Mouse (Mus musculus): Measurements from ENCODE around the gene Bloc1s5. TPM values are rescaled to one million over a fixed set of nuclear protein-coding genes. Genes with fewer than 3 reads are reported as not detected.
A peak's percentile ranks its signal among the peaks of the same experiment; 100 is the strongest.

Bloc1s5 gene
- total and polyA plus RNA-seq, 2 experiments from 2014 or later, result 8.9 to 18.6 TPM

GRCm38 (mm10) chr13:38614298-38614697, 20.6 kb downstream of the Bloc1s5 start:
- WGBS, result 88% methylated on average over 5 of the region's 5 CpGs
- DNase-seq (ENCODE audit: low spot score) (no peak), ATAC-seq (ENCODE audit: low FRiP score) (no peak)
- no peak for TF ChIP-seq CTCF (IDR thresholded peaks at IDR 0.05)
- no peak overlapping the region for H3K4me2 ChIP-seq (ENCODE audit: low read depth, low read length, poor library complexity, severe bottlenecking)
- no peak overlapping the region for H3K4me3 ChIP-seq (ENCODE audit: low read depth, low read length)
- H3K9me3 ChIP-seq (ENCODE audit: low read length), result no peaks in the 10 kb centered on the region
- H3K36me3 ChIP-seq (ENCODE audit: insufficient read depth, low read length), result peaks cover 22% of the 10 kb centered on the region
- no peaks in the 10 kb centered on the region for H3K27me3 ChIP-seq (ENCODE audit: insufficient read depth, low read length)
- no peaks in the 10 kb centered on the region for H3K4me1 ChIP-seq (ENCODE audit: insufficient read depth, low read length)
- no peak overlapping the region for H3K27ac ChIP-seq (ENCODE audit: low read depth, low read length)
- no peak overlapping the region for H3K9ac ChIP-seq (replicated peaks; ENCODE audit: low read length, poor library complexity, severe bottlenecking)

- DNase-seq (ENCODE audit: low spot score), result no peak
- Histone ChIP-seq H3K4me3 (ENCODE audit: low read depth, low read length) (no peak overlapping the region), H3K9ac (replicated peaks; ENCODE audit: low read length, poor library complexity, severe bottlenecking) (no peak overlapping the region), H3K4me2 (ENCODE audit: low read depth, low read length, poor library complexity, severe bottlenecking) (no peak overlapping the region), H3K9me3 (ENCODE audit: low read length) (no peaks in the 10 kb centered on the region), H3K27me3 (ENCODE audit: insufficient read depth, low read length) (no peaks in the 10 kb centered on the region), H3K36me3 (ENCODE audit: insufficient read depth, low read length) (peaks cover 19% of the 10 kb centered on the region), H3K27ac (ENCODE audit: low read depth, low read length) (no peak overlapping the region), H3K4me1 (ENCODE audit: insufficient read depth, low read length) (no peaks in the 10 kb centered on the region)
- TF ChIP-seq CTCF (IDR thresholded peaks at IDR 0.05), result no peak
- ATAC-seq (ENCODE audit: low FRiP score), result no peak
- WGBS, result 88% methylated on average over 8 of the region's 8 CpGs
These were observed 21.3 kb downstream of the Bloc1s5 start for GRCm38 (mm10) chr13:38613583-38613982.

- no peak overlapping the region for H3K9ac ChIP-seq (replicated peaks; ENCODE audit: low read length, poor library complexity, severe bottlenecking)
- no peak for DNase-seq (ENCODE audit: low spot score)
- H3K4me2 ChIP-seq (ENCODE audit: low read depth, low read length, poor library complexity, severe bottlenecking), result no peak overlapping the region
- H3K9me3 ChIP-seq (ENCODE audit: low read length), result no peaks in the 10 kb centered on the region
- no peak overlapping the region for H3K4me3 ChIP-seq (ENCODE audit: low read depth, low read length)
- WGBS, result 95% methylated on average over 9 of the region's 9 CpGs
- no peaks in the 10 kb centered on the region for H3K27me3 ChIP-seq (ENCODE audit: insufficient read depth, low read length)
- ATAC-seq (ENCODE audit: low FRiP score), result no peak
- no peak for TF ChIP-seq CTCF (IDR thresholded peaks at IDR 0.05)
- peaks cover 19% of the 10 kb centered on the region for H3K36me3 ChIP-seq (ENCODE audit: insufficient read depth, low read length)
- no peaks in the 10 kb centered on the region for H3K4me1 ChIP-seq (ENCODE audit: insufficient read depth, low read length)
- no peak overlapping the region for H3K27ac ChIP-seq (ENCODE audit: low read depth, low read length)
These were observed 22.3 kb downstream of the Bloc1s5 start for GRCm38 (mm10) chr13:38612608-38613007.

GRCm38 (mm10) chr13:38612179-38612578, 22.7 kb downstream of the Bloc1s5 start:
- ATAC-seq (ENCODE audit: low FRiP score) (no peak), DNase-seq (ENCODE audit: low spot score) (no peak)
- Histone ChIP-seq H3K4me3 (ENCODE audit: low read depth, low read length) (no peak overlapping the region), H3K4me1 (ENCODE audit: insufficient read depth, low read length) (no peaks in the 10 kb centered on the region), H3K27me3 (ENCODE audit: insufficient read depth, low read length) (no peaks in the 10 kb centered on the region), H3K36me3 (ENCODE audit: insufficient read depth, low read length) (peaks cover 19% of the 10 kb centered on the region), H3K4me2 (ENCODE audit: low read depth, low read length, poor library complexity, severe bottlenecking) (no peak overlapping the region), H3K9ac (replicated peaks; ENCODE audit: low read length, poor library complexity, severe bottlenecking) (no peak overlapping the region), H3K27ac (ENCODE audit: low read depth, low read length) (no peak overlapping the region), H3K9me3 (ENCODE audit: low read length) (no peaks in the 10 kb centered on the region)
- WGBS, result 94% methylated on average over 4 of the region's 4 CpGs
- TF ChIP-seq CTCF (IDR thresholded peaks at IDR 0.05), result 0 out of 2 replicates have a peak, but pooled peaks have one; percentile 18

- no peak for TF ChIP-seq CTCF (IDR thresholded peaks at IDR 0.05)
- Histone ChIP-seq H3K27me3 (ENCODE audit: insufficient read depth, low read length) (no peaks in the 10 kb centered on the region), H3K4me1 (ENCODE audit: insufficient read depth, low read length) (no peaks in the 10 kb centered on the region), H3K27ac (ENCODE audit: low read depth, low read length) (no peak overlapping the region), H3K36me3 (ENCODE audit: insufficient read depth, low read length) (peaks cover 10% of the 10 kb centered on the region), H3K4me3 (ENCODE audit: low read depth, low read length) (no peak overlapping the region), H3K4me2 (ENCODE audit: low read depth, low read length, poor library complexity, severe bottlenecking) (no peak overlapping the region), H3K9ac (replicated peaks; ENCODE audit: low read length, poor library complexity, severe bottlenecking) (no peak overlapping the region), H3K9me3 (ENCODE audit: low read length) (no peaks in the 10 kb centered on the region)
- DNase-seq (ENCODE audit: low spot score), result no peak
- no peak for ATAC-seq (ENCODE audit: low FRiP score)
- 93% methylated on average over 6 of the region's 6 CpGs for WGBS
These were observed 24.6 kb downstream of the Bloc1s5 start for GRCm38 (mm10) chr13:38610336-38610735.

- ATAC-seq (ENCODE audit: low FRiP score) (no peak), DNase-seq (ENCODE audit: low spot score) (no peak)
- no peaks in the 10 kb centered on the region for H3K9me3 ChIP-seq (ENCODE audit: low read length)
- WGBS, result 94% methylated on average over 6 of the region's 6 CpGs
- H3K4me3 ChIP-seq (ENCODE audit: low read depth, low read length), result no peak overlapping the region
- peaks cover 6% of the 10 kb centered on the region; the same call in 1 of the 2 replicates for H3K36me3 ChIP-seq (ENCODE audit: insufficient read depth, low read length)
- no peaks in the 10 kb centered on the region for H3K27me3 ChIP-seq (ENCODE audit: insufficient read depth, low read length)
- no peak overlapping the region for H3K4me2 ChIP-seq (ENCODE audit: low read depth, low read length, poor library complexity, severe bottlenecking)
- H3K4me1 ChIP-seq (ENCODE audit: insufficient read depth, low read length), result no peaks in the 10 kb centered on the region
- H3K27ac ChIP-seq (ENCODE audit: low read depth, low read length), result no peak overlapping the region
- no peak for TF ChIP-seq CTCF (IDR thresholded peaks at IDR 0.05)
- no peak overlapping the region for H3K9ac ChIP-seq (replicated peaks; ENCODE audit: low read length, poor library complexity, severe bottlenecking)
These were observed 27.8 kb downstream of the Bloc1s5 start for GRCm38 (mm10) chr13:38607130-38607529.

Data from midbrain, postnatal 0 days (tissue).